Mouse (Mus musculus) brain, embryonic 18.5 days (tissue): ENCODE measurements around the gene Hbb-bh2.
"Not testable (repeated sequence)": the region's sequence is repeated elsewhere in the genome, so short reads cannot be mapped to it uniquely, and the experiment has no call there.

ENCODE experiments used
- DNase-seq: peaks from one replicate; pipeline ENCODE4 v3.0.0-alpha.2; 2012; ENCODE audit warnings: low read depth, low spot score

Gene Hbb-bh2

DNA sequence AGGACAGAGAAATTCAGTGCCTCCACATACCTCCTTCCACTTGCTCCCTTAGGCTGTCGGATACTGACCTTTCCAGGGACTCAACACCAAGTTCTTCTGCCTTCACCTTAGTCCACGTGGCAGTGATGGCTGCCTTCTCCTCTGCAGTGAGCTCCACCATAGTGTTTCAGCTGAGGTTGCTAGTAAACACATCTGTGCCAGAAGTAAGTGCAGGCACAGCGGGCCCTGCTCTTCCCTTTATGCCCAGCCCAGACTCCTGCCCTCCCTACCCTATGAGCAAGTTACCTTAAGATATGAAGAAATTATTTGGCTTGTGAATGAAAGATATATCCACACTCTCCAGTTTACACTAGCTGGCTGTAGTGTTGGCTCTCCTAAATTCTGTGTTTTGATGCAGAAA is at the start of gene Hbb-bh2:
Hbb-bh2 (minus strand) TSS at position 253 of the 400 bp plus-strand sequence.
- no peak for DNase-seq

DNA sequence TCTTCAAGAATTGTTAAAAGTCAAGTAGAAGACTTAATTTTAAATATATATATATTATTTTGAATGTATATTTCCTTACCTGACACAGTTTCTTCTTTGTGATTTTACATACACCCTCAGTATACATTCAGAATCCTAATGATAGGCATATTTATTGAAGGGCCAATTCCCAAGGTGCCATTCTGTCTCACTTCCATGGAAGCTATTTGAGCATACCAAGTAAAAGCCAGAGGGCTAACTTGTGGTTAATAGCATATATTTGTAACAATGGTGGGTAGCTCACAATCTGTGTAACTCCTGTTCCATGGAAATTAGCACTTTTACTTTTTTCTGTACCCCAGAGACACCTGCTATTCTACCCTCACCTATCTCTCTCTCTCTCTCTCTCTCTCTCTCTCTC is 45.8 kb upstream of the Hbb-bh2 start, which contains the start of gene Olfr66:
Olfr66 (minus strand) TSS at position 101 of the 400 bp plus-strand sequence.
- DNase-seq = no peak

DNA sequence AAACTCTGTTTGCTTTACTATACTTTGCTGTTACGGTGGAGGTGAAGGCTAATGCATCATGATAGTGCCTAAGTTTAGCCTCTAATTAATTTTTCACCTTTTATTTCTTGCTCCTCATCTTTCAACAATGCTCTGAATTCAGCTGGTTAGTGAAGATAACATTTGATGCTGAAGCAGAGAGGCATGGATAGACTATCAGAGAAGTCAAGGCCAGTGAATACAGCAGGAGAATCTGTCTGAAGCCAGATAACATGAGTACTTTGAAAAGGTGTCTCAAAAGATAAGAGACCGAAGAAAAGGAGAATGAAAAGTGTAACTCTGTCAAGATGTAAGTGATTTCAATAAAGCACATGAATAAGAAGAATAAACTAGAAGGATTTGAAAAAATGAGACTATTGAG is 36.8 kb upstream of the Hbb-bh2 start:
- DNase-seq = no peak

DNA sequence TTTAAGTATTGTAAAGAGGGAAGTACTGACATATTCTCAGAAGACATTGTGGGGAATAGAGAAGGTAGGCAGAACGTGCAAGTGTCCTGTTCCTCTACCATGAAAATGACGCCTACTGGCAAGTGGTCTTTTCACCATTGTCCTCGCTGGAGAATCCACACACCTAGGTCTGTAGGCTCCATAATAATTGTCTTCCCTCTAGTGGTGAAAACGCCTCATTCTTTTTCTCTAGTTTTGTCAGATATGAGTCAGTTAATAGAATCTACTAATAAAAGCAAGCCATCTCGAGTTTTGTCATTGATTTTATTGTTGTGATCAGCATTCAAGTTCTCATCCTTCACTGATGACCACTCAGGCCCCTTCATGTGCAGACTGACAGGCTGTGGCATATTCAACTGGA is 34.1 kb upstream of the Hbb-bh2 start:
- no peak for DNase-seq

DNA sequence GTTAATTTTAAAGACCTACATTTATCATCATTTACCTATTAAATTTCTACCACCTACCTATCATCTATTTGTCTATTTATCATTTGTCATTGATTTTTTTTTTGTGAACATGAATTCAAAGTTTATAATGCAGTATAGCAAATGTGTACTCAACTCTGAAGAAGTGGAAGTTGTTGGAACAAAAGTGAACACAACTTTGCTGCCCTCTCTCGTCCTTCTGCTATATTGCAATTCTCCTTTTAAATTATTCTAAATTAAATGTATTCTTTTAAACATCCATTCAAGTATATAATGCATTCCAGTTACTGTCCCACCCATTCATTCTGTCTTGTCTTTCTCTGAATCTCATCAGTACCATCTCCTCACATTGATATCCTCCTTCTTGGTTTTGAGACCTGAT is 32.7 kb upstream of the Hbb-bh2 start:
- DNase-seq = no peak

DNA sequence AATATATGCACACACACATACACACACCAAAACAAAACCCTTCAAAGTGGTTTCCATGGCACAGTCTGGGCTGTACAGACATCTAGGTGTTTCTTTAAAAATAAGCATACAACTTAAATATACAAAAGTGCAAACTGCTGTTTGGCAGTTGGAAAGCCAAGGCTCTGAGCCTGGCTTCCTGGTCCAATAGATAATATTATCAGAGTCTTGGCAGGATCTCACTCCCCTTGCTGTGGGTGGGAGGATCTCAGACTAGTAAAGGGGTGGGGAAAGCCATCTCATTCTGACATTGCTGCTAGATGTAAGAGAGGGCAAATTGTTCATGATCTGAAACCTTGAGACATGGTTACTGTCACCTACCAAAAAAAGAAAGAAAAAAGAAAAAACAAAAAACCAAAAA is 30.3 kb upstream of the Hbb-bh2 start:
- DNase-seq = no peak

DNA sequence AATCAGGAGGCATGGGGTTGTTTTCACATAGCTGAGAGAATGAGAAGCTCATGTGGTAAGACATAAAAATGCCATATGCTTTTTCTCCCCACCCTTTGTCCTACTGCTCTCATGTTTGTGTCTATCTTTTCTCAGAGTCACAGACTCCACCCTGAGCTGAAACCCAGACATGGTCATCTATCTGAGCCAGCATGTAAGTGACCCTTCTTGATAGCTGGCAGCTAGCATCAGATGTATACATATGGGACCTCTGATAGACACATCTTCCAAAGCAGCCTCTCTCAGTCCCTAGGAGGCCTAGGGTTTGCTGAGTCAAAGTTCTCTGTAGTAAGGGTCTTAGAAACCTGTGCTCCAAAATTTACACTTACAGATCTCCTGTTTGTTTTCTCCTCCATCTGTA is 25.4 kb upstream of the Hbb-bh2 start:
- no peak for DNase-seq

DNA sequence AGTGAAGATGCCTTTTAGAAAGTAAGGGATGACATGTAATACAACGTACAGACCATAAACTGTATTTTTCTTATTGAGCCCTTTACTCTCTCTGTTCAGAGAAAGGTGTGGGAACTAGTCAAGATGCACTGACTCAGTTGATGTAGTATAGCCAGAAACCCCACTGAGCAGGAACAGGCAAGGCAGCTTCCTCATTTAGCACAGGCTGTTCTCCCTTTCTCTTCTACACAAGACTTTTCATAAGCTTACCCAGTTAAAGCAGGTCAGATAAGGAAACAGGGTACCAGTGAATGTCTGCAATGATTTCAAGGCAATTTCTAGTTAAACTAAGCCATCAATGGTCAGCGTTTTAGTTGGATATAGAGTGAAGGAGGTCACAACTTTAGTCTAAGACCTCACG is 21.2 kb upstream of the Hbb-bh2 start:
- no peak for DNase-seq

DNA sequence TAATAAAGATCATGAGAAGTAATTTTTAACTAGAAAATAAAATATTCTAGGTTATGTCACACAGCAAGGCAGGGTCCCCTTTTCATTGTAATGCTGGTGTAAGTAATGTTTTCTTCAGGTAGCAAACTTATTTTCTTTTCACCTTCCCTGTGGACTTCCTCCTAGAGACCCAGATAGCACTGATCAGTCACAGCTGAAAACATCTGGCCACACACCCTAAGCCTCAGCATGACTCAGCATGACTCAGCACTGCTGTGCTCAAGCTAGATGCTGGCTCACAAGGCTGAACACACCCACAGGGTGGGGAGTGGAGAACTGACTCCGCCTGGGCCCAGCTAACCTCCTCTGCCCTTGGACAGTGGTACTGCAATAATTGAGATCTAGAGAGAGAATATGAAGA is 20.5 kb upstream of the Hbb-bh2 start:
- DNase-seq = no peak

DNA sequence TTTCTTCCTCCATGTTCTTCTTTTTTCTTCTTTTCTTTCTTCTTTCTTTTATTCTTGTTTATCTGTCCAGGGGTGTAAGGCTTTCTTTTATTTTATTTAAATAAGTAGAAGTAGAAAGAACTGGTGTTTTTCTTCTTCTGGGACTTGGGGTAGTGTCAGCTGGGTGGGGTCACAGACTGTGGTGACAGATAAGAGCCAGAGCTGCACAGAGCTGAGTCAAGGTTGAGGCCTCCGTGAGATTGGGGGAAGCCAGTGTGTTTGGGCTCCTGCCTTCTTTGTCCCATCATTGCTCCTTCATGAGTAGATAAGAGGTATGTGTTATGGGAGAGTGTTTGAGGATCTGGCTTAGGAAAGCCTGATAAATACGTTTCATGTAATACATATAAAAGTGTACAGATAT is 18.8 kb upstream of the Hbb-bh2 start:
- no peak for DNase-seq

DNA sequence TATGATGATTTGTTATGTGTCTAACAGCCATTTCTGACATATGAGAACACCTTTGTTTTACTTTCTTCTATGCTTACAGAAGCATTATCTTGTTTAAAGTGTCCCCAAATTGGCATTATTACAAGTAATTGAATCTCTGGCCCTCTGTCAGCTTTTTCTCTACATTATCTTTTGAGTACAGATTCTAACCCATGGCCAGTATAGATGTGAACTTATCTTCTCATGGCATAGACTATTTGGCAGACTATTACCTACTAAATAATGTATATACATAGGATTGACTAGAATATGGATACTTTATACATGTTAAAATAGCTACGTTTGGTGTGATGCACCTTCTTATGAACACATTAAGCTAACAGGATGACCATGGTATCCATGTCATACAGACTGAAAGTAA is 14.3 kb upstream of the Hbb-bh2 start:
- DNase-seq = no peak

DNA sequence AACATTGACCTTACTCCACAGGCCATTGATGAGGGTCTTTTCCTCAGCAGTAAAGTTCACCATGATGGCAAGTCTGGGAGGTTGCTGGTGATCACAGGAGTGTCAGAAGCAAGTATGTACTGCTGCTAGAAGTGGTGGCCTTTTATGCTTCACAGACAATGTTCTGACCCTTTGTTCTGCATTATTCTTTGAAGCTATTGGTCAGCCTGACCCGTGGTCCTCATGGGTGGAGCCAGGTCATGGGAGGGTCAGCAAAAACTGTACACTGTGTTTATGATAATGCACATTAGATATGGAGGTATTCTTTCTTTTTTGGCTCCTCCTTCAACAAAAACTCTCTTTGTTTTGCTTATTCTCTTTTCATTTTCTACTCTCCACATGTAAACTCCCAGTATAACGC is 12.8 kb upstream of the Hbb-bh2 start, which contains the start of gene Hbb-y:
Hbb-y (minus strand) TSS at position 127 of the 400 bp plus-strand sequence.
- DNase-seq = no peak

DNA sequence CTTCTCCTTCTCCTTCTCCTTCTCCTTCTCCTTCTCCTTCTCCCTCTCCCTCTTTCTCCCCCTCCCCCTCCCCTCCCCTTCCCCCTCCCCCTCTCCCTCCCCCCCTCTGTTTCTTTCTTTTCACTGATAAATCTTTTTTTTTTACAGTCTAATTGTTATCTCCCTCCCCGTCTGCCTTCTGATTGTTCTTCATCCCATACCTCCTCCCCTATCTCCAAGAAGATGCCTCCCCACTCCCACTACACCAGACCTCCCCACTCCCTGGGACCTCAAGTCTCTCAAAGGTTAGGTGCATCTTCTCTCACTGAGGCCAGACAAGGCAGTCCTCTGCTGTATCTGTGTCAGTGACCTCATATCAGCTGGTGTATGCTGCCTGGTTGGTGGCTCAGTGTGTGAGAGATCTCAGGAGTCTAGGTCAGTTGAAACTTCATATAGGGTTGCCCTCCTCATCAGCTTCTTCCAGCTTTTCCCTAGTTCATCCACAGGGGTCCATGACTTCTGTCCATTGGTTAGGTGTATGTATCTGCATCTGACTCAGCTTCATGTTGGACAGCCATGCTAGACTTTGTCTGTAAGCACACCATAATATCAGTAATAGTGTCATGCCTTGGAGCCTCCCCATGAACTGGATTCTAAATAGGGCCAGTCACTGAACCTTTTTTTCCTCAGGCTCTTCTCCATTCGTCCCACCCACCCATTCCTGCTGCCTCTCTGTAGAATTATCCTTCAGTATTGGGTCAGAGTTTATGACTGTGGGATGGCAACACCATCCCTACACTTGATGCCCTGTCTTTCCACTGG is 4.4 kb upstream of the Hbb-bh2 start:
- DNase-seq = no peak

DNA sequence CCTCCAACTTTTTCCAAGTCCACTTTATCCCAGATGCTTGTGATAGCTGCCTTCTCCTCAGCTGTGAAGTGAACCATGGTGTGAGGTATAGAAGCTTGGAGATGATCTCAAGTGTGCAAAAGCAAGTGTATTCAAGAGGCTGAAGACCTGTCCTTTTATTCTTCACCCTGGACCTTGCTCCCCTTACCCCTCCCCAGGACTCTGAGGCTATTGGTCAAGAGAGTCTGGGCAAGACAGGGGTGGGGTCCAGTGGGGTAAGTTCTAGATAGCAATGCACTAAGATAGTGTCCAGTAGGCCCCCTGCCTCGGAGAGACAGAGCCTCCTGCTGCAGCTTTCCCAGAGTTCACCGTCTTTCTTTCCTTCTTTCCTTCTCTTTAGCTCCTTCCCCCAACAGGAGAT is 2.7 kb upstream of the Hbb-bh2 start, which contains the start of gene Hbb-bh1:
Hbb-bh1 (minus strand) TSS at position 131 of the 400 bp plus-strand sequence.
- DNase-seq = no peak

DNA sequence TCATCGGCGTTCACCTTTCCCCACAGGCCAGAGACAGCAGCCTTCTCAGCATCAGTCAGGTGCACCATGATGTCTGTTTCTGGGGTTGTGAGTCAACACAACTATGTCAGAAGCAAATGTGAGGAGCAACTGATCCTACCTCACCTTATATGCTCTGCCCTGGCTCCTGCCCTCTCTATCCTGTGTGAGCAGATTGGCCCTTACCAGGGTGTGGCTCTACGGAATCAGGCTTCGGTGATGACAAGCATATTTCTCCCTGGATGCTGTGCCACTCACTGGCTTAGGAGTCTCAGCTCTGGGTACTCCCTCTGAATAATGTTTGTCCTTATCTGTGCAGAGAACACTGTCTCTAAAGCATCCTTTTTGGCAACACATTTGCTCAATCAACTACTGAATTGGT is 12.5 kb downstream of the Hbb-bh2 start, which contains the start of gene Hbb-bs:
Hbb-bs (minus strand) TSS at position 289 of the 400 bp plus-strand sequence.
- no peak for DNase-seq

DNA sequence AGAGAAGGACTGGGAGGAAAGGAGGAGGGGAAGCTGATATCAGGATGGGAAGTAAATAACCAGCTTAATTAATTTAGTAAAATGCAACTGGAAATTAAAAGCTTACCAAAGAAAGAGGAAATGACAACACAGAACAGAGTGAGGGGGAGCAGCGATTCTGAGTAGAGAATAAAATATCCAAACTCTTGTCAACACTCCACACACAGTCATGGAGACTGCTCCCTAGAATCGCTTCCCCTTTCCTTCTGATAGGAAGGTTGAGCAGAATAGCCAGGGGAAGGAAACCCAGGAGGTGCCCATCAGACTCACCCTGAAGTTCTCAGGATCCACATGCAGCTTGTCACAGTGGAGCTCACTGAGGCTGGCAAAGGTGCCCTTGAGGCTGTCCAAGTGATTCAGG is 13.2 kb downstream of the Hbb-bh2 start:
- DNase-seq = not testable (repeated sequence)

DNA sequence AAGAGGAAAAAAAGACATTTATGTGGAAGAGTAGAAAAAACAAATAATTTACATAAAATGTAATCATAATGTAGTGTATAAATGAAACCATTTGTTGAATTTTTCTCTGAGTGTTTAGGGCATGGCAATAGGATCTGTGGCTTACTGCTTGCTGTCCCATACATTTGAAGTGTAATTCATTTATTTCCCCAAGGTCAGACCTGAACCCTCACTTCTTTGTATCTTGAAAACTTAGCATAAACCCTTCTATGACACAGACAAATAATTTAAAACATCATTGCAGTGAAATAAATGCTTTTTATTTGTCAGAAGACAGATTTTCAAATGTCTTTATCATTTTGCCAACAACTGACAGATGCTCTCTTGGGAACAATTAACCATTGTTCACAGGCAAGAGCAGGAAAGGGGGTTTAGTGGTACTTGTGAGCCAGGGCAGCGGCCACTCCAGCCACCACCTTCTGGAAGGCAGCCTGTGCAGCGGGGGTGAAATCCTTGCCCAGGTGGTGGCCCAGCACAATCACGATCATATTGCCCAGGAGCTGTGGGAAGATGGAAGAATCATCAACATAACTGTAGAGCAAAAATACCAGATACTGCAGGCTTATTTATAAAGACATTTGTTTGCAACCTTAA is 13.9 kb downstream of the Hbb-bh2 start:
- DNase-seq = no peak

DNA sequence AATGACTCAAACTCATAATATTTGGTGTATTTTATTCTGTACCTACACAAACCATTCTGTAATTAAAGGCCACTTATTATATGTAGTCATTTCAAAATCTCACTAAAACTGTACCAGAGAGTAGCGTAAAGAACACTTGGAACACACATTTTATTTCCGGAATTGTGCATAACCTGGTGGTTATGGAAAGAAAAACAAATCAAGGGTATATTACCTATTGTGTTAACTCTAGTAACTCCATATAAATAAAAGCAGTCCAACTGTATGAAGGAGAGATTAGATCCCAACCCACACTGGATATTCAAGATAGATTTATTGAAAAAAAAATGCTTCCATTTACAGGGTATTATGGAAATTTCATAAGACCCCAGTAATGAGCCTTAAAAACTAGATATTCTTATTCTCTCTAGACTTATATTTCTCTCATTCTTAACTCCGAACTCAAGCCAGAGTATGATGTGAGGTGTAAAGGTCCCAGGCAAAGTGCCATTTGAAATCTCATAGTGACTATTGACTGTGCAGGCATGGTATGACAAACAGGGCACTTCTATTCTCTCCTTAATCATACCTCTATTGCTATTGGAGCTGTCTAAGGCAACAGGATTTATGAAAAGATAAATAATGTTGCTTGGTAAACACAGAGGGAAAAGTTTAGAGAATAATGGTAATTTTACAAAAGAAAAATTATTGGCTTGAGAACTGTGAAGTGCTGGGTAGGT is 14.6 kb downstream of the Hbb-bh2 start:
- DNase-seq = no peak

DNA sequence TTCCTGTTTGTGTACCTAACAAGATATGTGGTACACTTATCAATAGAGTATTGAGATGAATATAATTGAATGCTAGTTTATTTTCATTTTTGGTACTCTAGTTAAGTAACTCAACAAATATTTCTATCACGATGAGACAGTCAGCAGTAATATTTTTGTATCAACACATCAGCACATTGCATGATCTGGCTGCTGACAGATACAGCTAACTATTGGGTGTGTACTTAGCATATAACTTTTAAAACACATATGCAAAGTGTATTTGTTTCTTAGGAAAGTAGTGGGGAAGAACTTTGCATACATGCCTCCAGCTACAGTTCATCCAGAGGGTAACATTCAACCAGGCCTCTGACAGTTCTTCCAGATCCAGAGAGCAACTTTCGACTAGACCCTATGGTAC is 15.7 kb downstream of the Hbb-bh2 start:
- no peak for DNase-seq

DNA sequence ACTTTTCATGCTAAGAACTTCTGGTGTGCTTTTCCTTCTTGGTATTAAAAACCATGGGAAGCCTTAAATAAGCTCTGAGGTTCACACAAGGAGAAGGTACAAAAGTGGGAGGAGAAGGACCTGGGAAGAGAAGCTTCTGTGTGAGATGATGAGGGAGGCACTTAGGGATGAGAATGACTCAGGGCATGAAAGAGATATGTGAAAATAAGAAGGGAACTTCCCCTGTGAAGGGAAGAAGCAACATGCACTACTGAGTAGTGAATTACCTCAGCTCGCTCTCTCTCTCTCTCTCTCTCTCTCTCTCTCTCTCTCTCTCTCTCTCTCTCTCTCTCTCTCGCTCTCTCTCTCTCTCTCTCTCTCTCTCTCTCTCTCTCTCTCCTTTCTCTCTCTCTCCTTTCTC is 25.2 kb downstream of the Hbb-bh2 start:
- not testable (repeated sequence) for DNase-seq

DNA sequence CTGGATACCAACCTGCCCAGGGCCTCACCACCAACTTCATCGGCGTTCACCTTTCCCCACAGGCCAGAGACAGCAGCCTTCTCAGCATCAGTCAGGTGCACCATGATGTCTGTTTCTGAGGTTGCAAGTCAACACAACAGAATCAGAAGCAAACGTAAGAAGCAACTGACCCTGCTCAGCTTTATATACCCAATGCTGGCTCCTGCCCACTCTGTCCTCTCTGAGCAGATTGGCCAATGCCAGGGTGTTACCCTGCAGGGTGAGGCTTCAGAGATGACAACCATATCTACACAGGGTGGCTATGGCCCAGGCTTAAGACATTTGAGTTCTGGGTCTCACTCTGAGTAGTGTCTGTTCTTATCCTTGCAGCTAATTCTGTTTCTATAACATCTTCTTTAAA is 26.6 kb downstream of the Hbb-bh2 start, which contains the start of gene Hbb-bt:
Hbb-bt (minus strand) TSS at position 231 of the 400 bp plus-strand sequence.
- DNase-seq = no peak

DNA sequence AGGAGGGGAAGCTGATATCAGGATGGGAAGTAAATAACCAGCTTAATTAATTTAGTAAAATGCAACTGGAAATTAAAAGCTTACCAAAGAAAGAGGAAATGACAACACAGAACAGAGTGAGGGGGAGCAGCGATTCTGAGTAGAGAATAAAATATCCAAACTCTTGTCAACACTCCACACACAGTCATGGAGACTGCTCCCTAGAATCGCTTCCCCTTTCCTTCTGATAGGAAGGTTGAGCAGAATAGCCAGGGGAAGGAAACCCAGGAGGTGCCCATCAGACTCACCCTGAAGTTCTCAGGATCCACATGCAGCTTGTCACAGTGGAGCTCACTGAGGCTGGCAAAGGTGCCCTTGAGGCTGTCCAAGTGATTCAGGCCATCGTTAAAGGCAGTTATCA is 27.2 kb downstream of the Hbb-bh2 start:
- not testable (repeated sequence) for DNase-seq
